Mouse (Mus musculus): Measurements from ENCODE around the gene Gm35315.
"Not testable (repeated sequence)": the region's sequence is repeated elsewhere in the genome, so short reads cannot be mapped to it uniquely, and the experiment has no call there.

Gm35315 gene

GRCm38 (mm10) chr5:110101716-110102347 lies 7.6 kb upstream of the Gm35315 start:
- no peak for DNase-seq (ENCODE audit: low spot score)

- no peak for DNase-seq (ENCODE audit: low spot score)
These were observed 6.9 kb upstream of the Gm35315 start for GRCm38 (mm10) chr5:110100921-110101631.

- no peak for DNase-seq (ENCODE audit: low spot score)
These were observed 5.7 kb upstream of the Gm35315 start, which contains the start of gene Plcxd1 for GRCm38 (mm10) chr5:110099656-110100580. TSS of gene Plcxd1 (plus strand) at chr5:110099969.

DNA sequence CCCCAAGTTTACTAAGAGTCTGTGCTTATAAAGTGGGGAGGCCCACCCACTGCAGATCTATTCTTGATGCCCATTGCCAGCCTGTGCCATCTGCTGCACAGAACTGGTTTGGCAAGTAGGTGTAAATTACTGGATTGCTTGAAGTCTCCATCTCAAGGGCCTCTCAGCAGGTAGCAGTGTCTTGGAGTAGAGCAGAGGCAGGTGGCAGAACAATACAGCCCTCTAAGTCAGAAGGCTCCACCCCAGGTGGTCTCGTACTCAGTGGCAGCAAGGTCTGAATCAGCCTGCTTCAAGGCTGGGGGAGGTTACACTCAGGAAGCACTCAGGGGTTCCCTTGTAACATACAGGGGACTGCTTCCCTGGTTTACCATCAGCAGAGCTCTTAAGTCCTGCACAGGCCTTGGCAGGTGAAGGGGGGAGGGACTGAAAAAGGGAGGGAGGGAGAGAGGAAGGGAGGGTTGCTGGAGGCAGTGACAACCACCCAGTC lies 4.8 kb upstream of the Gm35315 start:
- DNase-seq (ENCODE audit: low spot score), result no peak

GRCm38 (mm10) chr5:110094847-110095213 lies 610 bp upstream of the Gm35315 start:
- DNase-seq (ENCODE audit: low spot score), result no peak

DNA sequence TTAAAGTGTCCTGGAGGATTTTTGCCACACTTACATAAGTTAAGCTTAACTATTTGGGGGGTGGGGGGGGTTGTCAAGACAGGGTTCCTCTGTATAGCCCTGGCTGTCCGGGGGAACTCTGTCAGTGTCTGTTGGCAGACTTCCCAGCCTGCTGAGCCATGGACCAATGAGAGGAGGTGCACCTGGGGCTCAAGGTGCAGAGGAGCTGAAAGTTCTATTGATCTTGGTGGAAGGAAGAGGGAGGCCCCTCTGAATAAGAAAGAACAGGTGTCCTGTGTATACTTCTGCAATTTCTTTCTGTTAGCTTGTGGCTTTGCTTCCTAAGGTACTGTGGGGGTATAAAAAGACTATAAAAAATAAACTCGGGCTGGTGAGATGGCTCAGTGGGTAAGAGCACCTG lies 2.7 kb downstream of the Gm35315 start:
- DNase-seq (ENCODE audit: low spot score), result no peak

DNA sequence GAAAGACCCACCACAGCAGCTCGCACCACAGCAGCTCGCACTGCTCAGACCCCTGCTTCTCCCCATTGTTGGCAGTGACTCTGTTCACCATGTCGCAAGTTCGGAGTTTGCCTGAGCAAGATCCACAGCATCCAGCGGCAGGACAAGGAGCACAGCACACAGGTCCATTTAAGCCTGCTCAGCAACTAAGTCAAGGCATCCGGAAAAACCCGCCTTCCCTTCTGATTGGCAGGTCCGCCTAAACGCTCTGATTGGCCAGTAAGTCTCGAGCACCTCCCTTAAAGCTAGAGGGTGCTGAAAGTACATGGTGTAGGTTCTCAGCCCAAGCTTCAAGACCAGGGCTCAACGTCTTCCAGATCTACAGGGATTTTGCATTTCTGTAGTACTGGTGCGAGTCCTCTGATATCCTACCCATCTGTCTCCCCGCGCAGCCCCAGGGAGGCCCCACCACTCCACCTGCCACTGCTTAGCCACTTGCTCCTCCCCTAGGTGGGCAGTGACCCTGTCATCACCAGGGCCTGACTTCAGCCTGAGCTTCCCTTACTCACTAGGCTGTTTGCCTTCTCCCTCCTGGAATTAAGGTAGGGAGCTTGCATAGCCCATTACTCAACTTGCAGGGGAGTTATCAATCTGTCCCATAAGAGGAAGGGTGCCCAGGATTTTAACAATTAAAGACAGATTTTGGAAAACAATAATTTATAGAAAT lies 7.9 kb downstream of the Gm35315 start:
- DNase-seq (ENCODE audit: low spot score), result no peak

DNA sequence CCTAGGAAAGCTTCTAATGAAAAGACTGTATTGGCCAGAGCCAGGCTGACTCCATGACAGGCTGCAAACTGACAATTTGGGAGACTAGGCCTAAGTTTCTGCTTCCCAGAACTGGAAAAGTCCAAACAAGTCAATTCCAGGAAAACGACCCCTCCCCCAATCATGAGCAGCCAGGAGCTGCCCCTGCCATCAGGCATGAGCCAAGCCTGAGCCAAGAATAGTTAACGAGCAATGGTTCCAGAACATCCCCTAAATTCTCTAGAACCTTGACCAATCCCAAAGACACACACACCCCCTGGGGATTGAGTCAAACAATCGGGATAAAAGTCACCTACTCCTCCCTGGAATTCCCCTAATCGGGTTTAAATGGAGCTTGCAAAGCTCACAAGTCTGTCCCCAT lies 11.3 kb downstream of the Gm35315 start:
- no peak for DNase-seq (ENCODE audit: low spot score)

- DNase-seq (ENCODE audit: low spot score), result not testable (repeated sequence)
These were observed 21.8 kb downstream of the Gm35315 start, which contains the start of gene Gm17655 for GRCm38 (mm10) chr5:110072413-110072812. TSS of gene Gm17655 (minus strand) at chr5:110072513.

GRCm38 (mm10) chr5:110057637-110058408 lies 36.4 kb downstream of the Gm35315 start:
- DNase-seq (ENCODE audit: low spot score), result peak; percentile 91
